Mouse (Mus musculus): ENCODE data around the gene Armc2. TPM values are rescaled to one million over a fixed set of nuclear protein-coding genes. Genes with fewer than 3 reads are reported as not detected.
"Not testable (repeated sequence)": the region's sequence is repeated elsewhere in the genome, so short reads cannot be mapped to it uniquely, and the experiment has no call there.

Gene Armc2
- polyA plus RNA-seq, 1 experiment from 2014 or later: 2.0 TPM

DNA sequence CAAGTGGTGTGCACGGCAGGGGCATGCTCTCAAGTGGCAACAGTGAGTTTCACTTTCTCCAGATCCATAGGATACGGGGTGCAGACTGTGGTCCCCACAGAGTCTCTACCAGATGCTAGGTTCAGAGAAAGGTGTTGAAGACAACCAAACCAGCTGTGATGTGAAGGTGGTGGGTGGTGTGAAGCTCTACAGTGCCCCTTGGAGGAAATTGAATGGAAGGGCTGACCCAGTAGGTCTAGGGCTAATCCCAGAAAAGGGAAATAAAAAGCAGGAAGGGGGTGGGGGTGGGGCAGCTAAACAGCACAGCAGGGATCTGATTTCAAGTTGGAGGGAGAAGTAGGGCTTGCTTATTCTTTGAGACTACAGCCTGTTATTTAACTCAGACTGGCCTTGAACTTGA is 58.4 kb downstream of the Armc2 start:
- Histone ChIP-seq H3K36me3 (no peaks in the 10 kb centered on the region), H3K9ac (no peak overlapping the region), H3K4me3 (replicated peaks) (no peak overlapping the region), H3K4me2 (no peak overlapping the region), H3K4me1 (no peaks in the 10 kb centered on the region), H3K27me3 (replicated peaks) (no peaks in the 10 kb centered on the region), H3K9me3 (no peaks in the 10 kb centered on the region), H3K27ac (no peak overlapping the region)
- 54% methylated on average over 2 of the region's 2 CpGs for WGBS
- ATAC-seq (ENCODE audit: insufficient read depth, low FRiP score, low read depth): no peak

GRCm38 (mm10) chr10:41958677-41959274 is 59.5 kb downstream of the Armc2 start:
- no peak overlapping the region for H3K4me3 ChIP-seq (replicated peaks)
- H3K36me3 ChIP-seq: no peaks in the 10 kb centered on the region
- no peak for ATAC-seq (ENCODE audit: insufficient read depth, low FRiP score, low read depth)
- H3K4me1 ChIP-seq: no peaks in the 10 kb centered on the region
- WGBS: 88% methylated on average over 19 of the region's 19 CpGs
- H3K9me3 ChIP-seq: no peaks in the 10 kb centered on the region
- no peak overlapping the region for H3K9ac ChIP-seq
- no peak overlapping the region for H3K4me2 ChIP-seq
- H3K27ac ChIP-seq: no peak overlapping the region
- H3K27me3 ChIP-seq (replicated peaks): no peaks in the 10 kb centered on the region

- H3K27me3 ChIP-seq (replicated peaks): no peaks in the 10 kb centered on the region
- 84% methylated on average over 18 of the region's 18 CpGs for WGBS
- H3K36me3 ChIP-seq: no peaks in the 10 kb centered on the region
- no peak overlapping the region for H3K4me3 ChIP-seq (replicated peaks)
- no peak overlapping the region for H3K4me2 ChIP-seq
- no peaks in the 10 kb centered on the region for H3K4me1 ChIP-seq
- H3K9ac ChIP-seq: no peak overlapping the region
- no peak for ATAC-seq (ENCODE audit: insufficient read depth, low FRiP score, low read depth)
- H3K27ac ChIP-seq: no peak overlapping the region
- H3K9me3 ChIP-seq: no peaks in the 10 kb centered on the region
Observed at GRCm38 (mm10) chr10:41957421-41958225, 60.6 kb downstream of the Armc2 start.

GRCm38 (mm10) chr10:41953528-41953864 is 64.7 kb downstream of the Armc2 start:
- 91% methylated on average over 5 of the region's 5 CpGs for WGBS
- H3K4me2 ChIP-seq: no peak overlapping the region
- H3K9me3 ChIP-seq: no peaks in the 10 kb centered on the region
- no peaks in the 10 kb centered on the region for H3K27me3 ChIP-seq (replicated peaks)
- H3K9ac ChIP-seq: no peak overlapping the region
- H3K27ac ChIP-seq: no peak overlapping the region
- no peaks in the 10 kb centered on the region for H3K4me1 ChIP-seq
- no peak overlapping the region for H3K4me3 ChIP-seq (replicated peaks)
- H3K36me3 ChIP-seq: no peaks in the 10 kb centered on the region
- ATAC-seq (ENCODE audit: insufficient read depth, low FRiP score, low read depth): no peak

GRCm38 (mm10) chr10:41952850-41953527 is 65.3 kb downstream of the Armc2 start:
- Histone ChIP-seq H3K4me2 (no peak overlapping the region), H3K4me3 (replicated peaks) (no peak overlapping the region), H3K27me3 (replicated peaks) (no peaks in the 10 kb centered on the region), H3K9me3 (no peaks in the 10 kb centered on the region), H3K27ac (no peak overlapping the region), H3K9ac (no peak overlapping the region), H3K36me3 (no peaks in the 10 kb centered on the region), H3K4me1 (no peaks in the 10 kb centered on the region)
- 87% methylated on average over 14 of the region's 14 CpGs for WGBS
- no peak for ATAC-seq (ENCODE audit: insufficient read depth, low FRiP score, low read depth)

DNA sequence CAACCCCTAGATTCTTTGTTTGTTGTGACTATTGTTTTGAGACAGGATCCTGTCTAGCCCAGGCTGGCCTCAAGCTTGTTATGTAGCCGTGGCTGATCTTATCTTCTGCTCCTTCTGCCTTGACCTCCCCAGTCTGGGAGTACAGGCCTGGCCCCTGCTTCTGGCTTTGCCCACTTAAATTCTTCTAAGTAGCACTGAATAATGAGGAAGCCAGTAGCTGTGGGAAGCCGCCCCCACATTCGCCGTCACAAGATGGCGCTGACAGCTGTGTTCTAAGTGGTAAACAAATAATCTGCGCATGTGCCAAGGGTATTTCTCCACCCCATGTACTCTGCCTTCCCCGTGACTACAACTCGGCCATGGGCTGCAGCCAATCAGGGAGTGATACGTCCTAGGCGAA is 65.9 kb downstream of the Armc2 start:
- not testable (repeated sequence) for H3K4me2 ChIP-seq; H3K9ac ChIP-seq; H3K27ac ChIP-seq; H3K4me1 ChIP-seq; H3K36me3 ChIP-seq; ATAC-seq (ENCODE audit: insufficient read depth, low FRiP score, low read depth); H3K9me3 ChIP-seq; H3K27me3 ChIP-seq (replicated peaks); H3K4me3 ChIP-seq (replicated peaks)
- 88% methylated on average over 10 of the region's 10 CpGs for WGBS

- Histone ChIP-seq H3K9me3 (no peaks in the 10 kb centered on the region), H3K27ac (no peak overlapping the region), H3K27me3 (replicated peaks) (no peaks in the 10 kb centered on the region), H3K4me2 (no peak overlapping the region), H3K4me1 (peaks cover 15% of the 10 kb centered on the region), H3K36me3 (no peaks in the 10 kb centered on the region), H3K4me3 (replicated peaks) (no peak overlapping the region), H3K9ac (no peak overlapping the region)
- 61% methylated on average over 4 of the region's 4 CpGs for WGBS
- no peak for ATAC-seq (ENCODE audit: insufficient read depth, low FRiP score, low read depth)
Observed at GRCm38 (mm10) chr10:41939090-41939489, 79.2 kb downstream of the Armc2 start.

DNA sequence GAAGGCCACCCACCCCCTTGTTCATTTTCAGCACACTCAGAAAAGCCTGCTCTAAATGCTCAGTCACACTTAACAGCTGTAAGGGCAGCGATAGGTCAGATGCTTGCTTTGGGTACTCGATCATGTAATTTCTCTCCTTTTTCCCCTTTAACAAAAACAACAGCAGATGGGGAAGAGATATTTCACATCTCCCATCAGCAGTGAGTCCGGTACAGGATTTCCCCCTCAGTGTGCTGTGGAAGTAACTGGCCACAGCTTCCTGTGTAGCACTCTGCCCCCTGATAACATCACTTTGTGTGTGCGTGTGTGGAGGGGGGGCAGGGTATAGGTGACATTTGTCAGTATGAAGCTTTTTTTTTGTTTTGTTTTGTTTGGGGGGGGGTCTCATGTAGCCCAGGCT is 81.1 kb downstream of the Armc2 start:
- WGBS: 38% methylated on average over 4 of the region's 4 CpGs
- Histone ChIP-seq H3K9ac (no peak overlapping the region), H3K27ac (no peak overlapping the region)

DNA sequence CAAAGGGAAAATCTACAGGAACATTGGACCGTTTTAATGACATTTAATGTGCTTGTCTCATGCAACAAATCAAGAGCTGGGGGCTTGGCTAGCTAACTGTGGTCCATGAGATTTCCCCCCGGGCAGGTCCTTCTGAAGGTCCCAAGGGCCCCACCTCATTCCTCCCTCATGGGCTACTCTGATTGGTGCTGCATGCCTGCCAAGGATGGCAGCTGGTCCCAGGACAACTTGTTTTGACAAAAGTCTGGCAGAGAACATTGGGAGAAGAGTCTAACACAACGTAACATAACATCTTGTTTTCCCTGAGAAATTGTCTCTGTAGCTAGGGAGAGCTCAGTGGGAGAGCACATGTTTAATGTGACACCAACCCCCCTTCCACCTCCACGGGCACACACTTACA is 82.1 kb downstream of the Armc2 start:
- no peaks in the 10 kb centered on the region for H3K36me3 ChIP-seq
- no peak overlapping the region for H3K27ac ChIP-seq
- H3K27me3 ChIP-seq (replicated peaks): no peaks in the 10 kb centered on the region
- ATAC-seq (ENCODE audit: insufficient read depth, low FRiP score, low read depth): no peak
- H3K9ac ChIP-seq: no peak overlapping the region
- WGBS: 48% methylated on average over 4 of the region's 4 CpGs
- H3K4me3 ChIP-seq (replicated peaks): no peak overlapping the region
- no peak overlapping the region for H3K4me2 ChIP-seq
- H3K4me1 ChIP-seq: peaks cover 15% of the 10 kb centered on the region
- no peaks in the 10 kb centered on the region for H3K9me3 ChIP-seq

More for the DNA sequence above, 81.1 kb downstream of the Armc2 start:
- Histone ChIP-seq H3K27me3 (replicated peaks) (no peaks in the 10 kb centered on the region), H3K9me3 (no peaks in the 10 kb centered on the region), H3K4me3 (replicated peaks) (no peak overlapping the region), H3K4me1 (peaks cover 15% of the 10 kb centered on the region), H3K36me3 (no peaks in the 10 kb centered on the region), H3K4me2 (no peak overlapping the region)
- ATAC-seq (ENCODE audit: insufficient read depth, low FRiP score, low read depth): no peak

GRCm38 (mm10) chr10:41935476-41935829 is 82.8 kb downstream of the Armc2 start:
- no peaks in the 10 kb centered on the region for H3K36me3 ChIP-seq
- no peaks in the 10 kb centered on the region for H3K9me3 ChIP-seq
- H3K27me3 ChIP-seq (replicated peaks): no peaks in the 10 kb centered on the region
- H3K9ac ChIP-seq: no peak overlapping the region
- no peak for ATAC-seq (ENCODE audit: insufficient read depth, low FRiP score, low read depth)
- peak overlapping the region; percentile 51; the same call in 1 of the 2 replicates for H3K27ac ChIP-seq
- peaks cover 15% of the 10 kb centered on the region for H3K4me1 ChIP-seq
- H3K4me3 ChIP-seq (replicated peaks): no peak overlapping the region
- H3K4me2 ChIP-seq: no peak overlapping the region

DNA sequence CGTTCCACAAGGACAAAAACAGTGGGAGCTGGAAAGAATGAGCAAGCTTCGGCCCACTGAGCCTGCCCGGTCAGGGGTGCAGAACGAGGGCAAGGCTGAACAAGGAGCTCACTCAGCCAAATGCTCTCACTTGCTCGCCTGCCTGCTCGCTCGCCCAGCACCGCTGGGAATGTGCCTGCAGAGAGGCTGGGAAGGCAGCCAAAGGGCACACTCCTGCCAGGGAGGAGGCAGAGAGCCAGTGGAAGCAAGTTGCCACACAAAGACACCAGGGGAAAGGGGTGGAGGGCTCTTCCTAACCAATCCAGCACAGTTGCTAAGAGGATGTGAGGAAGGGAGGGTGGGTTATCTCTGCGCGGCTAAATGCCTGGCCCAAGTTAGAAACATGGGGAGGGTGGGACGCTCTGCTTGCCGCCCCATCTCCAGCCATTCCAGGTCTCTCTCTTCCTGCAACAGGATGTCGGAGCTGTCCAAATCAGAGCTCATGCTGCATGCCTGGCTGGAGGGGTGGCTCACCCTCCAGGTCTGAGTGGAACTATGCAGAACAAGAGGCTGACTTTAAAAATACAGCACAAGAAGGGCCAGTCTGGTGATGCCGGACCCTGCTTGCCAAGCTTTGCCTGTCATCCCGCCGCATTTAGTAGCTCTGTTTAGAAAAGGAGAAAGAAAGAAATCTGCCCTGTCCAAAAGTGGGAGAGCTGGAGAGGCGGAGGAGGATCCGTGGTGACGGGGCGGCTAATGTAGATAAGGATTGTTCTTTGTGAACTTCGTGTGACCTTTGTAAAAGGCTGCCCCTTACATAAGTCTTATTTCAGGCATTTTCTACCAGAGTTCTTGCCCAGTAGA is 83.4 kb downstream of the Armc2 start:
- Histone ChIP-seq H3K27me3 (replicated peaks) (no peaks in the 10 kb centered on the region), H3K4me3 (replicated peaks) (no peak overlapping the region), H3K36me3 (no peaks in the 10 kb centered on the region), H3K4me1 (peaks cover 15% of the 10 kb centered on the region), H3K27ac (peak overlapping the region; percentile 51), H3K9ac (no peak overlapping the region), H3K4me2 (peak overlapping the region; percentile 47), H3K9me3 (no peaks in the 10 kb centered on the region)
- peak; percentile 60; the same call in 1 of the 2 replicates for ATAC-seq (ENCODE audit: insufficient read depth, low FRiP score, low read depth)
- WGBS: 15% methylated on average over 21 of the region's 21 CpGs

- Histone ChIP-seq H3K4me3 (replicated peaks) (no peak overlapping the region), H3K36me3 (no peaks in the 10 kb centered on the region), H3K27ac (no peak overlapping the region), H3K9ac (no peak overlapping the region), H3K27me3 (replicated peaks) (no peaks in the 10 kb centered on the region), H3K4me1 (peaks cover 15% of the 10 kb centered on the region), H3K4me2 (no peak overlapping the region), H3K9me3 (no peaks in the 10 kb centered on the region)
- ATAC-seq (ENCODE audit: insufficient read depth, low FRiP score, low read depth): no peak
- WGBS: 58% methylated on average over 6 of the region's 6 CpGs
Observed at GRCm38 (mm10) chr10:41933536-41933935, 84.7 kb downstream of the Armc2 start.

All from stomach, embryonic 15.5 days (tissue).